Mouse (Mus musculus) spleen, adult 12 weeks (tissue): ENCODE results near the gene Sfrp4.
A peak's percentile ranks its signal among the peaks of the same experiment; 100 is the strongest.
"Not testable (repeated sequence)": the region's sequence is repeated elsewhere in the genome, so short reads cannot be mapped to it uniquely, and the experiment has no call there.

Source experiments
- DNase-seq: peaks from one replicate; pipeline ENCODE4 v3.0.0; 2022; ENCODE audit warnings: low spot score

Sfrp4 gene

DNA sequence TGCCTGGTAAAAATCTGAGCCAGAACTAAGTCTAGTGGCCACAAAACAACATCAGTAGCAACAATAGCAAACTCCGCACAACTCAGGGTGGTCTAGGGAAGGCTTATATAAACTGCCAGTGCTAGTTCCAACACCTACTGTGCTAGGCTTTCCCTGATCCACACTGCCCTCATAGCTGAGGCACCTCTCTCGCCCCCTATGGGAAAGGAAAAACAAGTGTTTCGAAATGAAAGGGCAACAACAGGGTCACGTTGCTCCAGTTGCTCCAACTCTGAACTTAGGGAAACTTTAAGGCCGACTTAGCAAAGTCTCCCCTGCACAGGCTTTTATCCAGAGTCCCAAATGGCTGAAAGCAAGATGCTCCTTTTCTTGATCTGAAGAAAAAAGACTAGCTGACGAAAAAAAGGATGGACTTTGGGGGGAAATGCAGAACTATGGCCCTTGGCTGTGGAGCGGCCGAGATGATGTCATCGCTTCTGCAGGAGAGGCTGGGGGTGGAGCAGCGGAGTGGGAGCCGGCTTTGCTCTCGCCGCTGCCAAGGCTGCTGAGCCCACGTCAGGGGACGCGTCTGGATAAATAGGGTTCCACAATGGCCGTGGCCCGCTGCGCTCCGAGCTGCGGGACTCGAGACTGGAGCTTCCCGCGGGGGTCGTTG, at the start of gene Sfrp4:
Sfrp4 (plus strand) TSS at position 532 of the 655 bp plus-strand sequence.
- DNase-seq = no peak

DNA sequence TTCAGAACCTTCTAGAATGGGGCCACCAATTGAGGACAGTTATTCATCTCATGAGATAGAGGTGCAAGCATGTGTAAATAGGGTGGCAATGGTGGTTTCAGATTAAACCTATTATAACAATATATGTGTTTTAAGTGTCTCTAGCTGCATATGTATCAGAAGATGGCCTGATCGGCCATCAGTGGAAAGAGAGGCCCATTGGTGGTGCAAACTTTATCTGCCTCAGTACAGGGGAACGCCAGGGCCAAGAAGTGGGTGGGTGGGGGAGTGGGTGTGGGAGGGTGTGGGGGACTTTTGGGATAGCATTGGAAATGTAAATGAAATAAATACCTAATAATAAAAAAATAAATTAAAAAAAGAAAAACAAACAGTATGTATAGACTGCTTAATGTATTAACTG, 48.2 kb upstream of the Sfrp4 start:
- DNase-seq = not testable (repeated sequence)

DNA sequence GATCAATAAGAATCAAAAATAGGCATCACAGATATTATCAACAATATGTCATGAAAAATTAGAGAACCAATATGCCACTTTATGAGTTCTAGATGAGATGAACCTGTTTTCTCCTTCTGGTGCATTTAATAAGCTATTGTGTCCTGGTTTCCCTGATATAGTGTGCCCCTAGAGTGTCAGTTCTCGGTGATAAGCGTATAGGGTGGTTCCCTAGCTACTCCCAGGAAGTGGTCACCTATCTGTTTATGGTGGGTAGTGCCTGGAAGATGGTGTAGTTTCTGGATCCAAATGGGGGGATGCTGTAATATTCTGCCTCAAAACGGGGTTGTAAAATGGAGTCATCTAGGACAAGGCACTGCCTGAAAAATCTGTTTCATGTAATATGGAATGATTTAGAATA, 47.0 kb upstream of the Sfrp4 start:
- no peak for DNase-seq

DNA sequence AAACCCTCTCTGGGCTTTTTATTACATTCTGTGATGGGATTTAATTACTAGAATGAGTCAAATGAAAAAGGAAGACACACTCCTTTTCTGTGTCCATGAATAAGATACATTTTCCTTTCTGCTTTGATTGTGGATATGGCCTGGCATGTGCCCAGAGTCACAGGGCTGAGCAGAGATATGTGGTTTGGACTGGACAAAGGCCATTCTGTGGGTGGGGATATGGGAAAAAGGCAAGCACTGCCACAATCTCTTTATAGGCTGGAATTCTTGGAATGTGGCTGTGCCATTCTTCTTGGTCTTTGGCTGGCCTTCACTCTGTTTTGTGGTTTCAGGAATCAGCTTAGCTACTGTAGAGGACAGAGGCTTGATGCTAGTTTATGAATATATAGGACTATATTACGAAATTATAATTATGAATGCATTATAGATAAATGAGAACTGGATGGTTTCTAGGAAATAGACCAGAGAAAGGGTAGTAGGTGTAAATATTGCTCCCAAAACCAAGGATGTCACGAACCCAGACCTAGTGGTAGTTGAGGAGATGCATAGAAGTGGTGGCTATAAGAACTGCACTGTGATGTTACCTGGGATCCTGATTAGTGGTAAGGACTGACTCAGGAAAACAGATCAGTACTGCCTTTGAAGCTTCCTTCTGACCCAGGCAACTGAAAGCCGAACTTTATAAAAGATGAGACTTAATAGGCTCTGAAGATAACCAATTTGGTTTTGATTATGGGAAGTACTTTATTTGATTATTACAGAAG, 31.7 kb upstream of the Sfrp4 start:
- no peak for DNase-seq

DNA sequence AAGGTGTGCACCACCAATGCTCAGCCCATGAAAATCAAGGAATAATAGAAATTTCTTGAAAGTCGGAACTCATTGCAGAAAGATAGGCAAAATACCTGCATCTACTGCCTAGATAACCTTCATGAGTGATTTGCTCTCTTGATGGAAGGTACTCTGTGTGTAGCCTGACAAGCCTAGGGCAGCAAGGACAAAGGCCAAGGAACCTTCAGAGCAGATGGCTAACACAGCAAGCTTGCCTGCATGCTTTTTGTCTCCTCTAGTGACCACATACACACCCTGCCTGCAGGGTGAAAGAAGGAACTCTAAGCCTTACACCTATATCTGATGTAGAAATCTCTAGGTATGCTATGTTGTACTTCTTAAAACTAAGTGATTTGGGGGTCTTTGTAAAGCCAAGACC, 27.8 kb upstream of the Sfrp4 start:
- no peak for DNase-seq

DNA sequence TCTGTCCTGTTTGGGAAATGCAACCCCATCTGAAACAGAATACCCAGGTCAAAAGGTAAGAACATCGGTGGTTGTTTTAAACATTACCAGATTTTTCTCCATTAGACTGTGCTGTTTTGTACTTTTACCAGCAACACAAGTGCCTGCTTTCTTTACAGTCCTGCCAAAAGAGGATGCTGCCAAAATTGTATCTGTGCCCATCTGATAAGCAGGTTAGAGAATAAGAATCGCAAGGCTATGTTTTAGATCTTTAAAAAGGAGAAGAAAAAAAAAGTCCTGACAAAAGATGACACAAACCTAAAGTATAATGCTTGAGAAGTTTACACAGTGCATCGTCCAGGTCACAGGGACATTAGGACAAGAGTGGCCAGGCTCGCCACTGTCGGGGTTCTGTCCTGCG, 23.7 kb upstream of the Sfrp4 start:
- no peak for DNase-seq

DNA sequence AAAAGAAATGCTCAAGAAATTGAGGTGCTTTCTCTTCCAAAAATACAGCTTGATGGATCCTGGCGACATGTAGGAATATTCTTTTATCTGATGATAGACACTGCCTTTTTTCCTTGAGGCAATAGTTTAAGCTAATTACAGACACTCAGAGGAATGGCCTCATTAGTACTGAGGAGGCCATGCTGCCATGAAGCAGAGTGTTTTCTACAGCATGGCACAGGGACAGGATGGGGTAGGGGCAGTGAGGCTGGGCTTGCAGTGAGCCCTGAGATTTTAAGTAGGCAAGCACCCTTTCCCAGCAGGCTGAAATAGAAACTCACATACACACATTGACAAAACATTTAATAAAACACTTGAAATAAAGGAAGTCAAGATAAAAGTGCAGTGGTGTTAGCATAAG, 20.4 kb upstream of the Sfrp4 start:
- no peak for DNase-seq

DNA sequence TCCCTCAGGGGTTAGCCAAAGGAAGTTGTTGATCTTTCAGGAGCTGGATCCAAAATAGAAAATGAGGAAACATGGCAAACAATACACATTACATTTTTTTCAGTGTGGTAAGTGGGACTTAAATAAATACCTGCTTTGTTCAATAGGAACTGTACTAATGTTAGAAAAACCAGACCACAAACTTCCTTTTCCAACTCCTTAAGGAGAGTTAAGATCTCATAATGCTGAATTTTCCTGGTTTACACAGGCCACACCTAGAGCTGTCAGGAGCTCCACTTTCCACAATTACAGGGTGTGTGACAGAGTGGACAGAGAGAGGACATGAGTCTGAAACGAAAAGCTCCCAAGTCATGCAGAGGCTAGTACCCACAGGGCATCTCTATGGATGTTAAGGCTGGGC, 19.2 kb upstream of the Sfrp4 start:
- no peak for DNase-seq

DNA sequence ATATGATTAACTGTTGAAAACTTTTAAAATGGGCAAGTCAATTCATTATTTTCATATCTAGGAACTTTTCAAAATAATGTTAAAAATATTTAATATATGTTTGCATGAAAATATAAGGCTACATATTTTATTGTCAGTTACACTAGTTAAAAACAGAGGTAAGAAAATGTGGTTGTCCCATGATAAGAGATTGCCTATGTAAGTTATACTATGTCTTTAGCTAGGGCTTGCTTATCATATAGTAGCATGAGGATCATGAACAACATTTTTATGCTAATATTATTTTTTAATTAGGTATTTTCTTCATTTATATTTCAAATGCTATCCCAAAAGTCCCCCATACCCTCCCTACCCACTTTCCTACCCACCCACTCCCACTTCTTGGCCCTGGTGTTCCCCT, 18.0 kb upstream of the Sfrp4 start:
- DNase-seq = no peak

DNA sequence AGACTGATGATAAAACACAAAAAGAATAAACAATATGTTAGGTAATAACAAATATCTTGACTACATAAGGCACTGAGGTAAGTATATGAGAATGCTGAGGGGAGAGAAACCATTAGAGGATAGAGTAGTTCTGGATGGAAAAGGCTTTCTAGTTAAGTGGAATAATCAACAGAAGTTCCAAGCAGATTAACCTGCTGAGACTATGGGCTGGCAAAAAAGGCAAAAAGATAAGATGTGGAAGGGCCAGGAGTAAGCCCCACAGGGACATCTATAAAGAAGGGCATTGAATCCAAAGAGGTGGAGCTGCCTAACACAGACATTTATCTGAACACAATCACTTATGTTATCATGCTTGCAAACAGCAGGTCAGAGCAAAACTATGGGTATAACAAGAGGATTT, 14.8 kb upstream of the Sfrp4 start:
- DNase-seq = no peak

DNA sequence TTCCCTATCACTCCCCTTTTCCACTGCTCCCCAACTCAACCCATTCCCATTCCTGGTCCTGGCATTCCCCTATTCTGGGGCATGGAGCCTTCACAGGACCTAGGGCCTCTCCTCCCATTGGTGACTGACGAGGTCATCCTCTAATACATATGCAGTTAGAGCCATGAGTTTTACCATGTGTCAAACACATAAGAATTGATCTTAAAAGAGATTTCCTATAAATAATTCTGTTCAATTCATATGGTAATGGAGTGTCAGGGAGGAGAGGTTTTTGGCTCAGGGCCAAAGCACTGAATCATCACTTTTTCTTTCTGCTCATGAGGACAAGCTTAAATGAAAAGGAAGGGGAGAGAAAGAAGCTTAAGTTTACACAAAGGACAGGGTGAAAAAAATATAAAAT, 10.6 kb upstream of the Sfrp4 start:
- DNase-seq = no peak

DNA sequence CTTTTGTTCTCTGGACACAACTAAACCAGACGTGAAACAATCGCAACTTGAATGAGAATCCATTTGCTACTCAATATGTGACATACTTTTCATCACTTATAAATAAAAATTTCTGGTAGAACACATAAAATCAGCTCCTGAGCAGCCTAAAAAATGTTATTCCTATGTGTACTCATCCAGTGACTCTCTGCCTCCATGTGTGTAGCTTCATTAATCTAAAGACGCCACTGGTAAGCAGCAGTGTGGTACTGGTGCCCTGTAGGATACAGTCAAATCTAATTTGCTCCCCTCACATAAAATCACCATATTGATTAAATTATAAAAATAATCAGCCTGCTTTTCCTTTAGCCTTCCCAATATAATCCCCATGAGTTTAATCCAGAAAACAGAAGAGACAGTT, 9.9 kb upstream of the Sfrp4 start:
- DNase-seq = no peak

DNA sequence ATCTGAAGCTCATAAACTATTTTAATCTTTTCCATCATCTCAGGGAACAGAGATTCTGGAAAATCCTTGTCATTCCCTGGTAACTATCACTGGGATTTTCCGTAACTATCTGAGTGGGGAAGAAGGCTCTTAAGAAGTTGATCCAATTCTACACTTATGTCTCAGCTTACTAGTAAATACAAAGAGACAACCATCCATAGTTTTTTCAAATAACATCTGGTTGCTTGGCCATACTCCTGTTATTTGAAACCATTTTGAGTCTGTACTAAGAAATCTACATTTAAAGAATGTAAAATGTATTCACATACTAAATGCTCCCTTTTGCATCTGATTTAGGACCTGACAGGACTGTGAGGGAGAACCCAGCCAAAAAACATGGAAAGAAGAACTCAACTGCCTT, 9.5 kb upstream of the Sfrp4 start:
- DNase-seq = no peak

DNA sequence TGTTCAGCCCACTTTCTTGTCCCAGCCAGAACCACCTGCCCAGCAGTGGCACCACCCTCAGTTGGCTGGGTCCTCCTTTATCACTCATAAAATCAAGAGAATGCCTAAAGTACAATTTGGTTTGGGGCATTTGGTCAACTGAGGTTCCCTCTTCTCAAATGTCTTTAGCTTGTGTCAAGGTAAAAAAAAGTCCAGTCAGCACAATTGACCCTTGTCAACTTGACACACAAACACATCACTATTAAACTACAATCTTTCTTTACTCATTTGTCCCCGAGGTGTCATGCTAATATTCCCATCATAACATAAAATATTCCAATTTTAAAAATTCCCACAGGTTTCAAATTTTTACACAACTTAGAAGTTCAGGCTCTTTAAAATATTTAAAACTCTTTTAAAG, 8.6 kb upstream of the Sfrp4 start:
- no peak for DNase-seq

DNA sequence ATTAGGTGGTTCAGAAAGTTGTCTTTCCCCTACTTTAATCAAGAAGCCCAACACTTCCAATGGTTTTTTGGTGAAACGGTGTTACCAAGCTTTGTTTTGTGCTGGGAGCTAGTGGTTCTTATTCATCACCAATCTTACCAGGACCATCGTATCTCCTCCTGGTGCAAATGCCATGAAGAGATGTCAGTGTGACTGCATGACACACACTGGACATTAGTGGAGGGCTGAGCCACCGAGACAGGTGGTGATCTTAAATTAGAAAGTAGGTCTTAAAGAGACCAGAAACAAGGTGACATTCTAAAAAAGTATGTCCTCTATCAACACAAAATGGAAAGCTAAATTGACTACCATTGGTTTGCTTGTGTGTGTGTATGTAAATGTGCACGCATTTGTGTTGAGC, 4.8 kb upstream of the Sfrp4 start:
- no peak for DNase-seq

DNA sequence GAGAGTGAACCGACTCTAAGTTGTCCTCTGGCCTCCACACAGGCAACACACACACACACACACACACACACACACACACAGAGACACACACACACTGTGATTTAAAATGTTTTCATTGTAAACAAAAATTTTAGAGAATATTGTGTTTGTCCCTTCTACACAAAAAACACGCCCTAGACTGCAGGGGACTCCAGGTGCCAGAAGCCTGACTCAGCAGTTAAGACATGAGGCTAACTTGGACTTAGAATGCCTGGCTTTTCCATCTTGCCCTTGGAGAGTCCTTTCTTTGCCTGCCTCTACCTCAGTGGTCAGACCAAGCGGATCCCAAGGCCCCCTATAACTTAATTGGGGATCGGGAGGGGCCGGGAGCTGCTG, 4.1 kb upstream of the Sfrp4 start:
- DNase-seq = no peak

DNA sequence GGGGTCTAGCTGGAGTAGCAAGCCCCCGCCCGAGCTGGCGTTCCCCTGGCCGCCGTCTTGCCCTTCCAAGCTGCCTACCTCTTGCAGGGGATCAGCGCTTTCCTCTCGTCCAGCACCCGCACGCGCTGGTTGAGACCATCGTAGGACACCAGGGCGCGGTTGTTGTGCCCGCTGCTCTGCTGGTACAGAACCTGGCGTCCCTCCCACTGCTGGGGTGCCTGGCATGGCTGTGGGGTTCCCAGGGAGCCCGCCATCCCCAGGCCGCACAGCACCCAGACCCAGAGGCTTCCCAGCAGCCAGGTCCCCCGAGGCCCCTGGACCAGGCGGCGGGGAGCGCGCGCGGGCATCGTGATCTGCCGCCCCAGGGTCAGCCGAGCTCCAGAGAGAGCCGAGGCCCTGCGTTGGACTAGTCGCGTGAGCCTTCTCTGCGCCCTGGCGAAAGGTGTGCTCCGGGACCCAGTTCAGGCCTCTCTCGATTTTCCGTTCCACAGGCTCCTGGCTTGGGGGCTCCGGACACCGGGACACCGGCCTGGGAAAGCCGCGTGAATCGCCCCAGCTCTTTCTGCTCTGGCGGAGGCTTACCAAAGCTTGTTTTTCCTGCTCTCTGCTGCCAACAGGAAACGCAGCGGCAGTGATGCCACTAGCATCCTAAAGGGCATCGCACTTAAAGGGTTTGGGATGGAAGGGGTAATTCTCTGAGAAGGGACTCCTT, 3.5 kb upstream of the Sfrp4 start, which contains the start of gene Epdr1:
Epdr1 (minus strand) TSS at position 712 of the 712 bp plus-strand sequence.
- peak; percentile 59 for DNase-seq

DNA sequence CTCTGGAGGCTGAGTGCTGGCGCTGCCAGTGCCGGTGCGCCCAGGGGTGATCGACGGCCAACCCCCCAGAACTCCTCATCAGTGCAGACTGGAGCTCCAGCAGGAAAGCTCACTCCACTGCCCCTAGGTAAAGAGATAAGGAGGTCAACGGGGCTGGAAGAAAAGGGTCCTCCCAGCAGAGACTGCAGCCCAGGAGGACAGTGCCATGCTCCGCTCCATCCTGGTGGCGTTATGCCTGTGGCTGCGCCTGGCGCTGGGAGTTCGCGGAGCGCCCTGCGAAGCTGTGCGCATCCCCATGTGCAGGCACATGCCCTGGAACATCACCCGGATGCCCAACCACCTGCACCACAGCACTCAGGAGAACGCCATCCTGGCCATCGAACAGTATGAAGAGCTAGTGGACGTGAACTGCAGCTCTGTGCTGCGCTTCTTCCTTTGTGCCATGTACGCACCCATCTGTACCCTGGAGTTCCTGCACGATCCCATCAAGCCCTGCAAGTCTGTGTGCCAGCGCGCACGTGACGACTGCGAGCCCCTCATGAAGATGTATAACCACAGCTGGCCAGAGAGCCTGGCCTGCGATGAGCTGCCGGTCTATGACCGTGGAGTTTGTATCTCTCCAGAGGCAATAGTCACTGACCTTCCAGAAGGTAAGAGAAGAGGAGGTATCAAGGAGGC, 463 bp downstream of the Sfrp4 start:
- no peak for DNase-seq

DNA sequence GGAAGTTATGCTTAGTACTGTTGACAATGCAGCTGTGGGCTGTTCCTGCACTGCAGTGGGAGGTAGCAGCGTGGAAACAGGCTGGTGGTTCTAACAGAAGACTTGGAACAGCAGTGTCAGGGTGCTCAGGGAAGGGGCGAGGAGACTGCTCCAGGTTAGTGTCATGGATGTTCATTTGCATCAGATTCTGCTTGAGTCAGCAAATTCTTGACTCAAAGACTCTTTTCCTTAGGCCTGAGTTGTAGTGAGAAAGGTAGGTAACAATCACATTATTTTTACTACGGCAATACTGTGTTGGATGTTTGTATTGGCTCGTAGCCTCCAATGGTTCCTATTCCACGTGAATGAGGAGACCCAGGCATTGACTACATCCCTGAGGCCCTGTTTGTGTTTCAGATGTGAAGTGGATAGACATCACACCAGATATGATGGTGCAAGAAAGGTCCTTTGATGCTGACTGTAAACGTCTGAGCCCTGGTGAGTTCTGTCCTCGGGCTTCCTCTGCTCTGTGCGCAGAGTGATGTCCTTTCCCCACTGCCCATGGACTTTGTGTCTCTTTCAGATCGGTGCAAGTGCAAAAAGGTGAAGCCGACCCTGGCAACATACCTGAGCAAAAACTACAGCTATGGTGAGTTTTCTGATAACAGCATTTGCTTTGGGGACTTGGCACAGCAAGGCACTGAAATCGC, 1.9 kb downstream of the Sfrp4 start:
- DNase-seq = no peak

DNA sequence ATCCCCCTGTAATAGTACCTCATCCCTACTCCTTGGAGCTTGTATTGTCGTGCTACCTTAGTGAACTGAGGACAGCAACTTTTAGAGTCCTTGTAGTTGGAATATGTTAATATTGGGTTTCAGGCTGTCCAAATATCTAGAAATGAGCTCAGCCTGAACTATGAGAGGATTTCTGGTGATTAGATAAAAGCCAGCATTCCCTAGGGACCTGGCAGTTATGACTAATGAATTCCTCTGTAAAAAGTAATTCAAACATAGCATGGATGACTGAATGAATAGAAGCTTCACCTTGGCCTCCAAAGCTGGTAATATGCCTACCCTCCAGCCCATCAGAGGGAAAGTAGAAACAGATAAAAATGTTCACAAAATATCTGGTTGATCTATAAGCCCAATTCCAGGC, 3.6 kb downstream of the Sfrp4 start:
- no peak for DNase-seq

DNA sequence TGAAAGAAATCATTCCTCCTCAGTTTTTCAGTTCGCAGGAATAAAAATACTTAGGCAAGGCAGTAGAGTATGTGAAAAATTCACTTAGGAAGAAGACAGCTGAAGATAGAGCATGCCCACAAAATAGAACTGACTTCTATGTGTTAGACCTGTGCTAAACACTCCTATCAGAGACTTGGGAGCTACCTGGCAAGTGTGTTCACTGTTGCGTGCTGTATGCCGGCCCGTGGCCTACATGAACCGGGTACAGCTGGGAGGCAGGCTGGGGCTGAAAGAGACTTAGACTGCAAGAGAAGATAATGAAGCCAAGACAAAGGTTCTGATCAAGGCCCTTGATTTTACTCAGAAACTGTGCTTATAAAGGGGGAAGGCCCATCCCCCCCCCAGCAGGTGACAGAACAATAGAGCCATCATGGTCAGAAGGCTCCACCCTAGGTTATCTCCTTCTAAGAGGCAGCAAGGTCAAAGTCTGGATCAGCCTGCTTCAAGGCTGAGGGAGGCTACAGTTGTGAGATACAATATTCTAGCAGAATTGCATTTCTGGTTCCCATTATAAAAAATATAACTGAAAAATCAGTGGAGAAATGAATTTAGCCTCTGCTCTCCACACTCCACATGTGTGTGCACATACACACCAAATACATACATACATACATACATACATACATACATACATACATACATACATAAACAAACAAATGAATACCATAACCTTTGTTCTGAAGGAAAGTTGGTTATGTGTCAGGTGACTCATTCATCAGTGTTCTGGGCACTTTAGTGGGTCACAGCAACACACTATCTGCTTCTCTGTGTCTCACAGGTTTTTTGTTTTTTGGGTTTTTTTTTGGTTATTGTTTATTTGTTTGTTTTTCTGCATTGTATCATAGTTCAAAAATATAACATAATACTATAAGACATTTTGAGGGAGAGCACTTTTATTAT, 8.1 kb downstream of the Sfrp4 start:
- DNase-seq = no peak
